Mouse (Mus musculus): ENCODE results near the gene Ahnak. TPM values are rescaled to one million over a fixed set of nuclear protein-coding genes. Genes with fewer than 3 reads are reported as not detected.
A peak's percentile ranks its signal among the peaks of the same experiment; 100 is the strongest.

Ahnak gene
- polyA plus RNA-seq, 1 experiment = 11.9 TPM

DNA sequence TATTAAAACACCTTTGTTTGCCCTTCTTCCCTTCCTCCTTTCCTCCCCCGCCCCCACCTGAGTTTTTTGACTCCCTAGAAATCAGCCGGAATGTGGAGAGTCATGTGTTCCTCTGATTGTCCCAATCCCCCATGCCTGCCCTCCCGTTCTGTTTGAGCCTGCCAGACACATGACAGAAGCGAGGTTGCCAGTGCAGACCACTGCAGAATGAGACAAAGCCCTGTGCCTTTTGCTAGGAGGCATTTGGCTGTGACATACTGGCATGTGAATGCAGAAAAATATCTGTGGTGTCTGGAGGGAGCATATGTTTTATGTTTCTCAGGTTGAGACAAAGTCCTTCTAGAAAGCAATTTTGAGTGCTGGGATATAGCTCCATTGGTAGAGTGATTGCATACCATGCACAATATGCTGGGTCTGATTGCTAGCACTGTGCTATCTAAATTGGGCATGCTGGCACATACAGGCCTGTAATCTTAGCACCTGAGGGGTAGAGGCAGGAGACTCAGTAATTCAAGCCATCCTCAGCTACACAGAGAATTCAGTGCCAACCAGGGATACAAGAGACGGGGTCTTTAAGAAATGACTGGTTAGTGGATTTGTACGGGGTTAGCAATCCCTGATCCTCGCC is 43.5 kb downstream of the Ahnak start:
- no peaks in the 10 kb centered on the region for H3K36me3 ChIP-seq (ENCODE audit: control insufficient read depth, insufficient read depth, low read length)
- WGBS = 68% methylated on average over 7 of the region's 7 CpGs
- TF ChIP-seq POLR2A (IDR thresholded peaks at IDR 0.05; ENCODE audit: low read depth, low read length) (no peak), CTCF (conservative IDR thresholded peaks at IDR 0.05; ENCODE audit: insufficient read depth, insufficient read length, low read depth, low read length) (no peak)
- no peaks in the 10 kb centered on the region for H3K27me3 ChIP-seq (replicated peaks; ENCODE audit: control insufficient read depth, insufficient read depth, low read length)
- H3K27ac ChIP-seq (ENCODE audit: insufficient read depth, low read depth, low read length) = no peak overlapping the region
- no peaks in the 10 kb centered on the region; the same call in 1 of the 2 replicates for H3K4me1 ChIP-seq (ENCODE audit: control insufficient read depth, insufficient read depth, low read length)
- no peak for DNase-seq
- no peak overlapping the region for H3K4me3 ChIP-seq (ENCODE audit: insufficient read depth, low read depth, low read length)

DNA sequence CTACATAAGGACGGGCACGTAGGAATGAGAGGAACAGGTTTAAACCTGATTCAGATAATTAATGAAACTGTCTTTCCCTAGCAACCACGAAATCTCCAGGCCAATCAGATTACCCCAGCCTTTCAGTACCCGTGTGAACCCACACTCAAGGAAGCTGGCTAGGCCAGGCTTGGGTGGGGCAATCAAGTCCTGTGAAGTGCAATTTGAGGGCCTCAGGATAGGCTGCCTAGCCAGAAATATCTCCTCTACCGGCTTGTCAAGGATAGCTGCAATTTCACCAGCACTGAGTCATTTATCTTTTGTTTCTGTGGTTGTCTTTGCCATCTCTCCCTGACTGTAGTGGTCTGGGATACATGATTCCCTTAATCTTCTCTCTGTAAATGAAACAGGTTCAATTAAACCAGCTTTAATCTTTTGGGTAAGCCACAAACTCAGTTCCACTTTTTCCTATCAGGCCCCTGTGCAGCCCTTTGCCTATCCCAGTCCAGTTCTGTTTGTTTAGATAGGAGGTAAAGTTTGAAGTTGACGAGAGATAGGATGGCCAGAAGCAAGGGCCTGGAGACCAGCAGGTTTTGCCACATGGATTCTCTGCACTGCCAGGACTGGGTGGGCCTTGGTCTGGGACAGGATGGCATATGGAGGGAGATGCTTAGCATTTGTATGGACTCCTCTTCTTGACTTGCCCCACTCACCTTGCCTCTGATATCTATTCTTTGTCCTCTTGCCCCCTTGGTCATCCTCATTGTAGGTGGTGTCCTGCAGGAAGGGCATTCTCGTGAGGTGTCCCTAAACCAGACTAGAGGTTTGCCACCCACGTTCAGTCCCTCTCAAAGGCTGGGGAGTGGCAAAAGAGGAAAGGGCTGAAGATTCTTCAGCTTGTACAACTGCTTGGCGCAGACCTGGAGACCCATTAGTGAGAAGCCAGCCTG is 44.6 kb downstream of the Ahnak start:
- no peaks in the 10 kb centered on the region for H3K27me3 ChIP-seq (replicated peaks; ENCODE audit: control insufficient read depth, insufficient read depth, low read length)
- peak overlapping the region; percentile 32; the same call in 1 of the 2 replicates for H3K27ac ChIP-seq (ENCODE audit: insufficient read depth, low read depth, low read length)
- WGBS = 68% methylated on average over 9 of the region's 9 CpGs
- no peaks in the 10 kb centered on the region for H3K36me3 ChIP-seq (ENCODE audit: control insufficient read depth, insufficient read depth, low read length)
- TF ChIP-seq POLR2A (IDR thresholded peaks at IDR 0.05; ENCODE audit: low read depth, low read length) = no peak
- no peak for TF ChIP-seq CTCF (conservative IDR thresholded peaks at IDR 0.05; ENCODE audit: insufficient read depth, insufficient read length, low read depth, low read length)
- peak; percentile 30 for DNase-seq
- H3K4me1 ChIP-seq (ENCODE audit: control insufficient read depth, insufficient read depth, low read length) = no peaks in the 10 kb centered on the region; the same call in 1 of the 2 replicates
- H3K4me3 ChIP-seq (ENCODE audit: insufficient read depth, low read depth, low read length) = no peak overlapping the region

- no peaks in the 10 kb centered on the region for H3K27me3 ChIP-seq (replicated peaks; ENCODE audit: control insufficient read depth, insufficient read depth, low read length)
- WGBS = 82% methylated on average over 3 of the region's 3 CpGs
- H3K4me3 ChIP-seq (ENCODE audit: insufficient read depth, low read depth, low read length) = no peak overlapping the region
- DNase-seq = no peak
- peaks cover under 1% of the 10 kb centered on the region; the same call in 1 of the 2 replicates for H3K4me1 ChIP-seq (ENCODE audit: control insufficient read depth, insufficient read depth, low read length)
- no peak for TF ChIP-seq CTCF (conservative IDR thresholded peaks at IDR 0.05; ENCODE audit: insufficient read depth, insufficient read length, low read depth, low read length)
- no peak for TF ChIP-seq POLR2A (IDR thresholded peaks at IDR 0.05; ENCODE audit: low read depth, low read length)
- no peaks in the 10 kb centered on the region for H3K36me3 ChIP-seq (ENCODE audit: control insufficient read depth, insufficient read depth, low read length)
- H3K27ac ChIP-seq (ENCODE audit: insufficient read depth, low read depth, low read length) = no peak overlapping the region
These were observed 45.4 kb downstream of the Ahnak start for GRCm38 (mm10) chr19:9034480-9034879.

GRCm38 (mm10) chr19:9035101-9035500 is 46.0 kb downstream of the Ahnak start:
- H3K27me3 ChIP-seq (replicated peaks; ENCODE audit: control insufficient read depth, insufficient read depth, low read length) = no peaks in the 10 kb centered on the region
- TF ChIP-seq CTCF (conservative IDR thresholded peaks at IDR 0.05; ENCODE audit: insufficient read depth, insufficient read length, low read depth, low read length) (no peak), POLR2A (IDR thresholded peaks at IDR 0.05; ENCODE audit: low read depth, low read length) (no peak)
- H3K4me3 ChIP-seq (ENCODE audit: insufficient read depth, low read depth, low read length) = no peak overlapping the region
- no peak overlapping the region for H3K27ac ChIP-seq (ENCODE audit: insufficient read depth, low read depth, low read length)
- H3K4me1 ChIP-seq (ENCODE audit: control insufficient read depth, insufficient read depth, low read length) = peaks cover 5% of the 10 kb centered on the region; the same call in 1 of the 2 replicates
- H3K36me3 ChIP-seq (ENCODE audit: control insufficient read depth, insufficient read depth, low read length) = no peaks in the 10 kb centered on the region
- WGBS = 48% methylated on average over 3 of the region's 3 CpGs
- DNase-seq = no peak

DNA sequence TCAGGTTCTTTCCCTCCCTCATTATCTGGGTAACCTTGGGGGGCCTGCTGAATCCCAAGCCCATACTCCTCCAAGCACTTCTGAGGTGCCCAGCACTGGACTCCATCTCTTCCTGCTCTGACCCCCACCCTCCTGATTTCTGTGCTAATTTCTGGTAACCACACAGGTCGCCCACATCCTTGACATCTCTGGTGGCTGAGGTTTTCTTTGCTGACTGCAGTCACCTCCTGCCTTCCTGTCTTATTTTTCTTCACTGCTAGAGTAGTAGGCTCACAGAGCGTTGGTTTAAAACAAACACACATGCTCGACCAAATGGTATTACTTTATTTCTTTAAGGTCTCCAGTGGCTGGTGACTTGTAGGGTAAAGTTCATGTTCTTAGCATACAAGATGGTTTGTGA is 49.1 kb downstream of the Ahnak start:
- TF ChIP-seq POLR2A (IDR thresholded peaks at IDR 0.05; ENCODE audit: low read depth, low read length) = no peak
- no peak for TF ChIP-seq CTCF (conservative IDR thresholded peaks at IDR 0.05; ENCODE audit: insufficient read depth, insufficient read length, low read depth, low read length)
- Histone ChIP-seq H3K36me3 (ENCODE audit: control insufficient read depth, insufficient read depth, low read length) (no peaks in the 10 kb centered on the region), H3K27me3 (replicated peaks; ENCODE audit: control insufficient read depth, insufficient read depth, low read length) (no peaks in the 10 kb centered on the region), H3K4me3 (ENCODE audit: insufficient read depth, low read depth, low read length) (no peak overlapping the region), H3K27ac (ENCODE audit: insufficient read depth, low read depth, low read length) (no peak overlapping the region), H3K4me1 (ENCODE audit: control insufficient read depth, insufficient read depth, low read length) (peaks cover 5% of the 10 kb centered on the region; the same call in 1 of the 2 replicates)
- WGBS = 69% methylated on average over 3 of the region's 3 CpGs
- DNase-seq = no peak

DNA sequence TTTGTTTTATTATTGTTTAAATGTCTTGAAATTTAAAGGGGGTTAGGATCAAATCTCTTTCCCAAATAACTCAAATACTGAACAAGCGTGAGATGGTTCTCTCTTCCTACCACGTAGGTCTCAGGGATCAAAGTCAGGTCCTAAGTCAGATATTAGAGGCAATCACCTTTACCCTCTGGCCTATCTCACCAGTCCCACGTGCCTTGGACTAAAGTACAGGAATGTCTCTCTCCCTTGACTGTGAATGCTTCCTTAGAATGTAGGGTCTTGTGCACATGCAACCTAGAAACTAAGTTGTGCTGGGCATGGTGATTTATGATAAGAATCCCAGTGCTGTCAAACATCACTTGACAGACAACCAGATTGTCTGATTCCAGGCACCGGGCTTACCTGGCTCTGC is 50.2 kb downstream of the Ahnak start:
- TF ChIP-seq POLR2A (IDR thresholded peaks at IDR 0.05; ENCODE audit: low read depth, low read length) (no peak), CTCF (conservative IDR thresholded peaks at IDR 0.05; ENCODE audit: insufficient read depth, insufficient read length, low read depth, low read length) (no peak)
- H3K27ac ChIP-seq (ENCODE audit: insufficient read depth, low read depth, low read length) = no peak overlapping the region
- H3K27me3 ChIP-seq (replicated peaks; ENCODE audit: control insufficient read depth, insufficient read depth, low read length) = no peaks in the 10 kb centered on the region
- no peak for DNase-seq
- H3K4me1 ChIP-seq (ENCODE audit: control insufficient read depth, insufficient read depth, low read length) = peaks cover 5% of the 10 kb centered on the region; the same call in 1 of the 2 replicates
- no peaks in the 10 kb centered on the region for H3K36me3 ChIP-seq (ENCODE audit: control insufficient read depth, insufficient read depth, low read length)
- 64% methylated on average over 4 of the region's 4 CpGs for WGBS
- no peak overlapping the region for H3K4me3 ChIP-seq (ENCODE audit: insufficient read depth, low read depth, low read length)

DNA sequence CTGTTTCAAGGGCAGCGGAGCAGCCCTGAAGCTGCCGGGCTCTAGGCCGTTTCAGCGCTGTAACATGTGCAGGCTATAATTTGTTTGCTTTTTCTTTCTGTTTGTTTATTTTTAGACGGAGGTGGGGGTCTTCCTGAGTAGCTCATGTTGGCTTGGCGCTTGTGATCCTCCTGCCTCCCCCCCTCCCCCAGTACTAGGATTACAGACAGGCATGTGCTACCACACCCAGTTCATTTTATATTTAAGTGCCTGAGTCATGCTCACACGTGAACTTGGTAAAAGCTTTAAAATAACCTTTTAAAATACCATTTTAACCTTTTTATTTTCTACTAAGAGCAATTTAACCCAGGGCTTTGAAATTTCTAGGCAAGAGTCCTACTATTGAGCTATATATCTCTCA is 50.8 kb downstream of the Ahnak start:
- H3K27ac ChIP-seq (ENCODE audit: insufficient read depth, low read depth, low read length) = no peak overlapping the region
- H3K27me3 ChIP-seq (replicated peaks; ENCODE audit: control insufficient read depth, insufficient read depth, low read length) = no peaks in the 10 kb centered on the region
- no peak for DNase-seq
- H3K4me1 ChIP-seq (ENCODE audit: control insufficient read depth, insufficient read depth, low read length) = 0 out of 2 replicates have a peak, but pooled peaks cover 5% of the 10 kb centered on the region
- 55% methylated on average over 7 of the region's 7 CpGs for WGBS
- H3K4me3 ChIP-seq (ENCODE audit: insufficient read depth, low read depth, low read length) = no peak overlapping the region
- H3K36me3 ChIP-seq (ENCODE audit: control insufficient read depth, insufficient read depth, low read length) = no peaks in the 10 kb centered on the region
- TF ChIP-seq POLR2A (IDR thresholded peaks at IDR 0.05; ENCODE audit: low read depth, low read length) (no peak), CTCF (conservative IDR thresholded peaks at IDR 0.05; ENCODE audit: insufficient read depth, insufficient read length, low read depth, low read length) (no peak)
